Mouse (Mus musculus) embryonic facial prominence, embryonic 12.5 days (tissue): ENCODE measurements around the gene Il31. TPM values are rescaled to one million over a fixed set of nuclear protein-coding genes. Genes with fewer than 3 reads are reported as not detected.

Experiments
- ATAC-seq: fragments of 200-750 bp; cut with Nextera tagmentation; 2 replicates; pipeline ENCODE4 v1.8.0; 2017; ENCODE audit not compliant: insufficient number of reproducible peaks, insufficient read depth, low FRiP score, low TSS enrichment
- H3K27ac ChIP-seq: fragments of 300-500 bp; sonication (generic); 2 replicates; pipeline ENCODE4 v1.5.1; 2016; ENCODE audit warnings: mild to moderate bottlenecking
- H3K27me3 ChIP-seq: fragments of 300-500 bp; sonication (generic); 2 replicates; pipeline ENCODE4 v1.6.1; 2016; ENCODE audit warnings: mild to moderate bottlenecking, moderate library complexity
- H3K36me3 ChIP-seq: fragments of 300-500 bp; sonication (generic); 2 replicates; pipeline ENCODE4 v1.6.1; 2016; ENCODE audit warnings: mild to moderate bottlenecking
- H3K4me1 ChIP-seq: fragments of 300-500 bp; sonication (generic); 2 replicates; pipeline ENCODE4 v1.6.1; 2016
- H3K4me2 ChIP-seq: fragments of 300-500 bp; sonication (generic); replicated peaks from 2 replicates; pipeline ENCODE4 v1.6.1; 2016; ENCODE audit warnings: mild to moderate bottlenecking, moderate library complexity
- H3K4me3 ChIP-seq: fragments of 300-500 bp; sonication (generic); 2 replicates; pipeline ENCODE4 v1.5.1; 2016; ENCODE audit warnings: mild to moderate bottlenecking
- H3K9ac ChIP-seq: fragments of 300-500 bp; sonication (generic); 2 replicates; pipeline ENCODE4 v1.6.1; 2016; ENCODE audit warnings: mild to moderate bottlenecking, moderate library complexity
- H3K9me3 ChIP-seq: fragments of 300-500 bp; sonication (generic); 2 replicates; pipeline ENCODE4 v1.6.1; 2016; ENCODE audit warnings: mild to moderate bottlenecking, moderate library complexity
- WGBS: fragments of 180-500 bp; shearing (Covaris S2); methylation state at CpG from one replicate; pipeline ENCODE4 v1.1.7; 2016; 5-methylcytosine and 5-hydroxymethylcytosine counted together
- polyA plus RNA-seq: library from polyadenylated mRNA; unstranded; fragments of >200 nt; fragmentation: Nextera tagmentation; extraction: Ambion mirVana; gene quantifications from 2 replicates; pipeline ENCODE4 v1.2.1, GENCODE M21; 2016

Gene Il31
- polyA plus RNA-seq, 1 experiment from 2014 or later: not detected

GRCm38 (mm10) chr5:123470784-123471400 is 18.4 kb downstream of the Il31 start:
- Histone ChIP-seq H3K9me3 (no peaks in the 10 kb centered on the region), H3K36me3 (no peaks in the 10 kb centered on the region), H3K27ac (peak overlapping the region; percentile 54; the same call in 1 of the 2 replicates), H3K27me3 (no peaks in the 10 kb centered on the region), H3K4me1 (no peaks in the 10 kb centered on the region), H3K4me3 (no peak overlapping the region), H3K9ac (no peak overlapping the region), H3K4me2 (no peak overlapping the region)
- ATAC-seq: no peak
- WGBS: 60% methylated on average over 10 of the region's 10 CpGs

GRCm38 (mm10) chr5:123464638-123465037 is 24.7 kb downstream of the Il31 start:
- no peaks in the 10 kb centered on the region for H3K36me3 ChIP-seq
- no peak overlapping the region for H3K9ac ChIP-seq
- ATAC-seq: no peak
- H3K9me3 ChIP-seq: no peaks in the 10 kb centered on the region
- no peaks in the 10 kb centered on the region for H3K4me1 ChIP-seq
- H3K27ac ChIP-seq: no peak overlapping the region
- no peak overlapping the region for H3K4me2 ChIP-seq
- no peak overlapping the region for H3K4me3 ChIP-seq
- WGBS: 74% methylated on average over 1 of the region's 1 CpGs
- no peaks in the 10 kb centered on the region for H3K27me3 ChIP-seq

- Histone ChIP-seq H3K36me3 (0 out of 2 replicates have a peak, but pooled peaks cover 1% of the 10 kb centered on the region), H3K4me2 (no peak overlapping the region), H3K9me3 (no peaks in the 10 kb centered on the region), H3K4me1 (no peaks in the 10 kb centered on the region), H3K27ac (no peak overlapping the region), H3K27me3 (no peaks in the 10 kb centered on the region), H3K9ac (no peak overlapping the region), H3K4me3 (no peak overlapping the region)
- 65% methylated on average over 5 of the region's 5 CpGs for WGBS
- ATAC-seq: no peak
Measured at GRCm38 (mm10) chr5:123461420-123461819, 27.9 kb downstream of the Il31 start.

GRCm38 (mm10) chr5:123451886-123452285 is 37.4 kb downstream of the Il31 start:
- Histone ChIP-seq H3K4me3 (no peak overlapping the region), H3K27me3 (no peaks in the 10 kb centered on the region), H3K27ac (no peak overlapping the region), H3K4me2 (no peak overlapping the region), H3K9ac (no peak overlapping the region), H3K36me3 (peaks cover 75% of the 10 kb centered on the region), H3K4me1 (no peaks in the 10 kb centered on the region), H3K9me3 (no peaks in the 10 kb centered on the region)
- ATAC-seq: no peak
- 89% methylated on average over 7 of the region's 7 CpGs for WGBS

- Histone ChIP-seq H3K36me3 (peaks cover 54% of the 10 kb centered on the region), H3K27me3 (no peaks in the 10 kb centered on the region), H3K9ac (no peak overlapping the region), H3K4me1 (no peaks in the 10 kb centered on the region), H3K4me2 (no peak overlapping the region), H3K27ac (no peak overlapping the region), H3K4me3 (no peak overlapping the region), H3K9me3 (no peaks in the 10 kb centered on the region)
- no peak for ATAC-seq
- 84% methylated on average over 5 of the region's 5 CpGs for WGBS
Measured at GRCm38 (mm10) chr5:123444849-123445334, 44.4 kb downstream of the Il31 start.

GRCm38 (mm10) chr5:123444069-123444468 is 45.2 kb downstream of the Il31 start:
- H3K36me3 ChIP-seq: peaks cover 46% of the 10 kb centered on the region
- no peaks in the 10 kb centered on the region for H3K4me1 ChIP-seq
- H3K4me3 ChIP-seq: no peak overlapping the region
- H3K9ac ChIP-seq: no peak overlapping the region
- WGBS: 50% methylated on average over 4 of the region's 4 CpGs
- ATAC-seq: no peak
- H3K4me2 ChIP-seq: no peak overlapping the region
- no peak overlapping the region for H3K27ac ChIP-seq
- H3K27me3 ChIP-seq: no peaks in the 10 kb centered on the region
- H3K9me3 ChIP-seq: no peaks in the 10 kb centered on the region

- no peak for ATAC-seq
- Histone ChIP-seq H3K4me2 (no peak overlapping the region), H3K4me3 (no peak overlapping the region), H3K27me3 (no peaks in the 10 kb centered on the region), H3K4me1 (no peaks in the 10 kb centered on the region), H3K9ac (no peak overlapping the region), H3K36me3 (peaks cover 33% of the 10 kb centered on the region), H3K27ac (no peak overlapping the region), H3K9me3 (no peaks in the 10 kb centered on the region)
- 96% methylated on average over 3 of the region's 3 CpGs for WGBS
Measured at GRCm38 (mm10) chr5:123442283-123442682, 47.0 kb downstream of the Il31 start.

GRCm38 (mm10) chr5:123440664-123441063 is 48.6 kb downstream of the Il31 start:
- H3K9me3 ChIP-seq: no peaks in the 10 kb centered on the region
- 73% methylated on average over 4 of the region's 4 CpGs for WGBS
- H3K4me3 ChIP-seq: no peak overlapping the region
- no peak for ATAC-seq
- H3K4me2 ChIP-seq: no peak overlapping the region
- H3K9ac ChIP-seq: no peak overlapping the region
- no peak overlapping the region for H3K27ac ChIP-seq
- H3K36me3 ChIP-seq: peaks cover 17% of the 10 kb centered on the region
- H3K27me3 ChIP-seq: no peaks in the 10 kb centered on the region
- H3K4me1 ChIP-seq: peaks cover 7% of the 10 kb centered on the region

GRCm38 (mm10) chr5:123439941-123440340 is 49.3 kb downstream of the Il31 start:
- WGBS: 82% methylated on average over 4 of the region's 4 CpGs
- Histone ChIP-seq H3K4me1 (peaks cover 8% of the 10 kb centered on the region), H3K4me2 (no peak overlapping the region), H3K9me3 (no peaks in the 10 kb centered on the region), H3K27ac (no peak overlapping the region), H3K27me3 (no peaks in the 10 kb centered on the region), H3K4me3 (no peak overlapping the region), H3K36me3 (peaks cover 15% of the 10 kb centered on the region), H3K9ac (no peak overlapping the region)
- no peak for ATAC-seq

GRCm38 (mm10) chr5:123439312-123439711 is 50.0 kb downstream of the Il31 start:
- no peak for ATAC-seq
- H3K4me1 ChIP-seq: peaks cover 8% of the 10 kb centered on the region
- H3K36me3 ChIP-seq: peaks cover 15% of the 10 kb centered on the region
- 97% methylated on average over 1 of the region's 1 CpGs for WGBS
- H3K27ac ChIP-seq: no peak overlapping the region
- H3K27me3 ChIP-seq: no peaks in the 10 kb centered on the region
- no peak overlapping the region for H3K4me3 ChIP-seq
- H3K4me2 ChIP-seq: no peak overlapping the region
- H3K9ac ChIP-seq: no peak overlapping the region
- H3K9me3 ChIP-seq: no peaks in the 10 kb centered on the region

GRCm38 (mm10) chr5:123438381-123438780 is 50.9 kb downstream of the Il31 start:
- H3K4me2 ChIP-seq: no peak overlapping the region
- H3K9me3 ChIP-seq: no peaks in the 10 kb centered on the region
- no peak overlapping the region for H3K27ac ChIP-seq
- H3K4me1 ChIP-seq: peaks cover 8% of the 10 kb centered on the region
- no peak overlapping the region for H3K9ac ChIP-seq
- ATAC-seq: no peak
- 79% methylated on average over 3 of the region's 3 CpGs for WGBS
- H3K36me3 ChIP-seq: peaks cover 13% of the 10 kb centered on the region
- H3K4me3 ChIP-seq: no peak overlapping the region
- H3K27me3 ChIP-seq: no peaks in the 10 kb centered on the region

- Histone ChIP-seq H3K27me3 (no peaks in the 10 kb centered on the region), H3K36me3 (0 out of 2 replicates have a peak, but pooled peaks cover 3% of the 10 kb centered on the region), H3K4me2 (no peak overlapping the region), H3K9me3 (no peaks in the 10 kb centered on the region), H3K9ac (no peak overlapping the region), H3K27ac (no peak overlapping the region), H3K4me3 (no peak overlapping the region), H3K4me1 (peaks cover 8% of the 10 kb centered on the region)
- 38% methylated on average over 4 of the region's 4 CpGs for WGBS
- no peak for ATAC-seq
Measured at GRCm38 (mm10) chr5:123436780-123437175, 52.5 kb downstream of the Il31 start.
